Mouse (Mus musculus) hindbrain, embryonic 16.5 days (tissue): Measurements from ENCODE around the gene Gm45140. TPM values are rescaled to one million over a fixed set of nuclear protein-coding genes. Genes with fewer than 3 reads are reported as not detected.

Experiments used
- ATAC-seq: fragments of 200-750 bp; cut with Nextera tagmentation; 2 replicates; pipeline ENCODE4 v1.8.0; 2017; ENCODE audit warnings: moderate TSS enrichment, moderate library complexity
- H3K27ac ChIP-seq: fragments of 300-500 bp; sonication (generic); 2 replicates; pipeline ENCODE4 v1.5.1; 2014; ENCODE audit warnings: low read depth, mild to moderate bottlenecking, control low read depth, low read length, moderate library complexity
- H3K27me3 ChIP-seq: fragments of 300-500 bp; sonication (generic); replicated peaks from 2 replicates; pipeline ENCODE4 v1.6.1; 2014; ENCODE audit warnings: low read length; ENCODE audit not compliant: control insufficient read depth, insufficient read depth
- H3K36me3 ChIP-seq: fragments of 300-500 bp; sonication (generic); 2 replicates; pipeline ENCODE4 v1.6.1; 2014; ENCODE audit warnings: mild to moderate bottlenecking, low read length, moderate library complexity, mixed read lengths; ENCODE audit not compliant: control insufficient read depth, insufficient read depth
- H3K4me1 ChIP-seq: fragments of 300-500 bp; sonication (generic); 2 replicates; pipeline ENCODE4 v1.6.1; 2014; ENCODE audit warnings: low read depth, low read length; ENCODE audit not compliant: control insufficient read depth, insufficient read depth
- H3K4me2 ChIP-seq: fragments of 300-500 bp; sonication (generic); 2 replicates; pipeline ENCODE4 v1.6.1; 2014; ENCODE audit warnings: mild to moderate bottlenecking, low read length, control low read depth, moderate library complexity
- H3K4me3 ChIP-seq: fragments of 300-500 bp; sonication (generic); 2 replicates; pipeline ENCODE4 v1.5.1; 2014; ENCODE audit warnings: mild to moderate bottlenecking, low read length, control low read depth, moderate library complexity
- H3K9ac ChIP-seq: fragments of 300-500 bp; sonication (generic); 2 replicates; pipeline ENCODE4 v1.6.1; 2014; ENCODE audit warnings: low read depth, mild to moderate bottlenecking, control low read depth, low read length, moderate library complexity
- H3K9me3 ChIP-seq: fragments of 300-500 bp; sonication (generic); 2 replicates; pipeline ENCODE4 v1.6.1; 2014; ENCODE audit warnings: mild to moderate bottlenecking, low read length, moderate library complexity; ENCODE audit not compliant: control insufficient read depth
- WGBS: fragments of 180-500 bp; shearing (Covaris S2); extraction: QIAGEN DNeasy Blood & Tissue Kit; methylation state at CpG from one replicate; pipeline ENCODE4 v1.1.7; 2014; 5-methylcytosine and 5-hydroxymethylcytosine counted together
- polyA plus RNA-seq: library from polyadenylated mRNA; unstranded; fragments of >200 nt; fragmentation: Nextera tagmentation; extraction: Ambion mirVana; gene quantifications from 2 replicates; pipeline ENCODE4 v1.2.1, GENCODE M21; 2015

Gm45140 gene
- polyA plus RNA-seq, 1 experiment from 2014 or later = 2.9 TPM

- WGBS = 93% methylated on average over 8 of the region's 8 CpGs
- Histone ChIP-seq H3K27me3 (no peaks in the 10 kb centered on the region), H3K9me3 (no peaks in the 10 kb centered on the region), H3K4me1 (no peaks in the 10 kb centered on the region), H3K4me3 (no peak overlapping the region), H3K9ac (no peak overlapping the region), H3K4me2 (no peak overlapping the region), H3K36me3 (no peaks in the 10 kb centered on the region), H3K27ac (no peak overlapping the region)
- ATAC-seq = no peak
These were observed 78.7 kb downstream of the Gm45140 start for GRCm38 (mm10) chr6:87756896-87757295.

- no peak overlapping the region for H3K27ac ChIP-seq
- no peak overlapping the region for H3K4me2 ChIP-seq
- H3K27me3 ChIP-seq = no peaks in the 10 kb centered on the region
- 94% methylated on average over 4 of the region's 4 CpGs for WGBS
- no peaks in the 10 kb centered on the region for H3K36me3 ChIP-seq
- H3K9me3 ChIP-seq = no peaks in the 10 kb centered on the region
- no peak overlapping the region for H3K9ac ChIP-seq
- no peak for ATAC-seq
- no peaks in the 10 kb centered on the region for H3K4me1 ChIP-seq
- H3K4me3 ChIP-seq = no peak overlapping the region
These were observed 80.4 kb downstream of the Gm45140 start for GRCm38 (mm10) chr6:87755196-87755595.

DNA sequence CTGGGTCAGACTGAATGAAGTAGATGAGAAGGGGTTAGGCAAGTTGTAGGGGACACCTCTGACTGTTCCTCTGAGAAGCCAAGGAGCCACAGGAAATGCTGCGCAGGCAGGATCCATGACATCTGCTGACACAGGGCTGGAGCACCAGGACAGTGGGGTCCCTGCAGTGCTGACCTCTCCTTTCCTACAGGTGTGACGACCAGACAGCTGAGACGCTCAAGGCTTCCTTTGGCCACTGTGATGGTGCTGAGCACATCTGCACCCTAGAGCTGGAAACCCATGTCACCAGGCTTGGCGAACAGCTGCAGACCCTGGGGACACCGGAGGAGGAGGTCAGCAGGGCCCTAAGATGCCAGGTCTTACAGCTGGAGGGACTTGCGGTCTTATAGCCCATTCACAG, 84.0 kb downstream of the Gm45140 start:
- Histone ChIP-seq H3K4me2 (no peak overlapping the region), H3K27ac (no peak overlapping the region), H3K27me3 (no peaks in the 10 kb centered on the region), H3K9ac (no peak overlapping the region), H3K4me1 (no peaks in the 10 kb centered on the region), H3K9me3 (no peaks in the 10 kb centered on the region), H3K4me3 (no peak overlapping the region), H3K36me3 (no peaks in the 10 kb centered on the region)
- 89% methylated on average over 6 of the region's 6 CpGs for WGBS
- ATAC-seq = no peak

GRCm38 (mm10) chr6:87750184-87750910, 85.2 kb downstream of the Gm45140 start:
- no peak for ATAC-seq
- 88% methylated on average over 8 of the region's 8 CpGs for WGBS

GRCm38 (mm10) chr6:87748531-87748930, 87.1 kb downstream of the Gm45140 start:
- no peak for ATAC-seq
- H3K27me3 ChIP-seq = no peaks in the 10 kb centered on the region
- no peak overlapping the region for H3K27ac ChIP-seq
- WGBS = 95% methylated on average over 6 of the region's 6 CpGs
- no peak overlapping the region for H3K4me2 ChIP-seq
- H3K36me3 ChIP-seq = no peaks in the 10 kb centered on the region
- H3K4me3 ChIP-seq = no peak overlapping the region
- H3K4me1 ChIP-seq = no peaks in the 10 kb centered on the region
- H3K9me3 ChIP-seq = no peaks in the 10 kb centered on the region
- H3K9ac ChIP-seq = no peak overlapping the region

More at GRCm38 (mm10) chr6:87750184-87750910, 85.2 kb downstream of the Gm45140 start:
- H3K27me3 ChIP-seq = no peaks in the 10 kb centered on the region
- H3K4me1 ChIP-seq = no peaks in the 10 kb centered on the region
- no peak overlapping the region for H3K9ac ChIP-seq
- no peak overlapping the region for H3K27ac ChIP-seq
- H3K36me3 ChIP-seq = no peaks in the 10 kb centered on the region
- no peak overlapping the region for H3K4me3 ChIP-seq
- no peak overlapping the region for H3K4me2 ChIP-seq
- H3K9me3 ChIP-seq = no peaks in the 10 kb centered on the region

DNA sequence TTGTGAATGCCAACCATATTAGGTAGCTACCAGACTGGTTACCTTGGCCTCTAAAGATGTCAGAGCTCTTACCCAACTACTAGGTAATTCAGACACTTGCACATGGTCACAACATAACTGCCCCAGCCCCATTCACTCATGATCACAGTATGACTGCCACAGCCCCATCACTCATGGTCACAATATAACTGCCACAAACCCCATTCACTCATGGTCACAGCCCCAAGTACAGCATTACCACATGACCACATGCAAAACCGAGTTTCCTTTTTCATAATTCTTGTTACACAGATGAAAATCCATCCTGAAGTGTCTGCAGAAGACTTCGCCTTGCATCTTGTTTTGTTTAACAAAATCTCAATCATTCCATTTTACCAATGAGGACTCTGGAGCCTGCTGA, 87.5 kb downstream of the Gm45140 start:
- Histone ChIP-seq H3K36me3 (no peaks in the 10 kb centered on the region), H3K9me3 (no peaks in the 10 kb centered on the region), H3K4me1 (no peaks in the 10 kb centered on the region), H3K9ac (no peak overlapping the region), H3K4me2 (no peak overlapping the region), H3K4me3 (no peak overlapping the region), H3K27me3 (no peaks in the 10 kb centered on the region), H3K27ac (no peak overlapping the region)
- ATAC-seq = no peak
- 97% methylated on average over 2 of the region's 2 CpGs for WGBS

- ATAC-seq = no peak
- H3K27ac ChIP-seq = no peak overlapping the region
- no peak overlapping the region for H3K4me2 ChIP-seq
- WGBS = 75% methylated on average over 2 of the region's 2 CpGs
- no peaks in the 10 kb centered on the region for H3K9me3 ChIP-seq
- H3K36me3 ChIP-seq = no peaks in the 10 kb centered on the region
- no peaks in the 10 kb centered on the region for H3K27me3 ChIP-seq
- no peak overlapping the region for H3K4me3 ChIP-seq
- H3K9ac ChIP-seq = no peak overlapping the region
- no peaks in the 10 kb centered on the region for H3K4me1 ChIP-seq
These were observed 88.7 kb downstream of the Gm45140 start for GRCm38 (mm10) chr6:87746849-87747248.

GRCm38 (mm10) chr6:87746059-87746458, 89.5 kb downstream of the Gm45140 start:
- no peaks in the 10 kb centered on the region for H3K4me1 ChIP-seq
- H3K4me2 ChIP-seq = no peak overlapping the region
- H3K36me3 ChIP-seq = no peaks in the 10 kb centered on the region
- no peak for ATAC-seq
- WGBS = 68% methylated on average over 3 of the region's 3 CpGs
- no peaks in the 10 kb centered on the region for H3K27me3 ChIP-seq
- H3K27ac ChIP-seq = no peak overlapping the region
- H3K9me3 ChIP-seq = no peaks in the 10 kb centered on the region
- no peak overlapping the region for H3K4me3 ChIP-seq
- H3K9ac ChIP-seq = no peak overlapping the region

DNA sequence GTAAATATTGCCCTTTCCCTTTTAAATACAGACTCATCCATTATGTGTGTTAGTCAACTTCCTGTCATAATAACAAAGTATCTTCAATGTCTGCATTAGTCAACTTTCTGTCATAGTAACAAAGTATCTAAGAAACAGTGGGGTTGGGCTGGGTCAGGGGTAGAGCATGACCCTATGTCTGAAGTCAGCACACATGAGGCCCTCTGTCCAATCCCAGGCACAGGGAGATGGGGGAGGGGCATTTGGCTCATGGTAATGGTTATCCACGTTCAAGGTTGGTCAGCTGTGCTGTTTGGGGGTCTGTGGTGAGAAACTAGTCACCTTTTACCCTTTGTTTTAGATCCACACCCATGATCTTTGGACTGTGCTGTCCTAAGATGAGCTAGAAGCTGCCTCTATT, 90.3 kb downstream of the Gm45140 start:
- WGBS = 24% methylated on average over 1 of the region's 1 CpGs
- Histone ChIP-seq H3K27me3 (no peaks in the 10 kb centered on the region), H3K9ac (no peak overlapping the region), H3K4me2 (no peak overlapping the region), H3K4me3 (no peak overlapping the region), H3K4me1 (no peaks in the 10 kb centered on the region), H3K27ac (no peak overlapping the region), H3K9me3 (no peaks in the 10 kb centered on the region), H3K36me3 (no peaks in the 10 kb centered on the region)
- ATAC-seq = no peak
